ENCODE assay signal across 9 mouse cellular contexts in genomic region chr3:146318520-146318938, GRCm38 (mm10).
DNase-seq lines count a peak whose midpoint lies in the region; ATAC-seq and TF ChIP-seq lines count a peak whose summit lies in the region.
"Had no signal": no experiment of that assay in that cellular context is flagged by ENCODE, and none has a peak within 500 bp of the region (broad histone marks: within the 10 kb centered on the region; RNA-seq: fewer than 3 reads in every experiment).

No protein-coding gene starts in this region.

- WGBS in heart, embryonic 10.5 days, result 71% methylated on average over 16 of the region's 16 CpGs
- WGBS in embryonic facial prominence, embryonic 15.5 days, result 34% methylated on average over 16 of the region's 16 CpGs
- WGBS in limb, embryonic 10.5 days, result 37% methylated on average over 16 of the region's 16 CpGs
- 46% methylated on average over 16 of the region's 16 CpGs for WGBS in neural tube, embryonic 13.5 days
- WGBS in liver, postnatal 0 days (ENCODE audit: insufficient replicate concordance), result 81% methylated on average over 16 of the region's 16 CpGs

- DNase-seq in heart, embryonic 10.5 days (ENCODE audit: low spot score), result no peak
- no peak for DNase-seq in heart, postnatal 10 days
- DNase-seq in limb, embryonic 10.5 days (ENCODE audit: low spot score), result peak; percentile 54
- no peak for DNase-seq in adrenal gland, adult 8-10 months
- no peak for DNase-seq in liver, postnatal 0 days
- DNase-seq in gastrocnemius, postnatal 25 days, result no peak

- ATAC-seq in embryonic facial prominence, embryonic 15.5 days (ENCODE audit: insufficient number of reproducible peaks, low FRiP score, low TSS enrichment, low read depth), result no peak
- ATAC-seq in neural tube, embryonic 13.5 days (ENCODE audit: low read depth), result peak; percentile 34; the same call in 1 of the 2 replicates
- no peak for ATAC-seq in liver, postnatal 0 days

- no peaks in the 10 kb centered on the region for H3K27me3 ChIP-seq in heart, embryonic 10.5 days (ENCODE audit: insufficient read depth, poor library complexity, severe bottlenecking)
- no peaks in the 10 kb centered on the region for H3K27me3 ChIP-seq in embryonic facial prominence, embryonic 15.5 days
- no peaks in the 10 kb centered on the region for H3K27me3 ChIP-seq in limb, embryonic 10.5 days (ENCODE audit: low read depth, poor library complexity, severe bottlenecking)
- peaks cover 13% of the 10 kb centered on the region; the same call in 1 of the 2 replicates for H3K27me3 ChIP-seq in neural tube, embryonic 13.5 days
- H3K27me3 ChIP-seq in liver, postnatal 0 days (ENCODE audit: insufficient read depth, low read length), result no peaks in the 10 kb centered on the region

- no peak overlapping the region for H3K4me3 ChIP-seq in heart, embryonic 10.5 days
- no peak overlapping the region for H3K4me3 ChIP-seq in embryonic facial prominence, embryonic 15.5 days (replicated peaks)
- H3K4me3 ChIP-seq in limb, embryonic 10.5 days, result peak overlapping the region; percentile 8
- no peak overlapping the region for H3K4me3 ChIP-seq in neural tube, embryonic 13.5 days
- H3K4me3 ChIP-seq in liver, postnatal 0 days (ENCODE audit: low read depth, low read length), result no peak overlapping the region

- peaks cover 21% of the 10 kb centered on the region for H3K4me1 ChIP-seq in heart, embryonic 10.5 days
- H3K4me1 ChIP-seq in embryonic facial prominence, embryonic 15.5 days, result peaks cover 9% of the 10 kb centered on the region
- peaks cover 23% of the 10 kb centered on the region for H3K4me1 ChIP-seq in limb, embryonic 10.5 days
- H3K4me1 ChIP-seq in neural tube, embryonic 13.5 days (replicated peaks), result peaks cover 22% of the 10 kb centered on the region
- no peaks in the 10 kb centered on the region for H3K4me1 ChIP-seq in liver, postnatal 0 days (ENCODE audit: insufficient read depth)

- no peak overlapping the region for H3K9ac ChIP-seq in embryonic facial prominence, embryonic 15.5 days
- H3K9ac ChIP-seq in neural tube, embryonic 13.5 days, result peak overlapping the region; percentile 49
- no peak overlapping the region for H3K9ac ChIP-seq in liver, postnatal 0 days (replicated peaks)
- H3K9ac ChIP-seq: liver, embryonic 14.5 days had no signal

- TF ChIP-seq CTCF in liver, postnatal 0 days (IDR thresholded peaks at IDR 0.05; ENCODE audit: low read depth), result no peak

- TF ChIP-seq EP300 in liver, postnatal 0 days (IDR thresholded peaks at IDR 0.05; ENCODE audit: low read depth), result no peak

- no peaks in the 10 kb centered on the region for H3K36me3 ChIP-seq in heart, embryonic 10.5 days
- no peaks in the 10 kb centered on the region for H3K36me3 ChIP-seq in embryonic facial prominence, embryonic 15.5 days
- no peaks in the 10 kb centered on the region for H3K36me3 ChIP-seq in limb, embryonic 10.5 days
- no peaks in the 10 kb centered on the region for H3K36me3 ChIP-seq in neural tube, embryonic 13.5 days
- no peaks in the 10 kb centered on the region for H3K36me3 ChIP-seq in liver, postnatal 0 days (replicated peaks; ENCODE audit: insufficient read depth, low read length)

- H3K9me3 ChIP-seq in heart, embryonic 10.5 days, result no peaks in the 10 kb centered on the region
- H3K9me3 ChIP-seq in embryonic facial prominence, embryonic 15.5 days (replicated peaks), result no peaks in the 10 kb centered on the region
- H3K9me3 ChIP-seq in limb, embryonic 10.5 days (replicated peaks), result no peaks in the 10 kb centered on the region
- H3K9me3 ChIP-seq in neural tube, embryonic 13.5 days, result no peaks in the 10 kb centered on the region
- H3K9me3 ChIP-seq in liver, postnatal 0 days (ENCODE audit: low read length), result no peaks in the 10 kb centered on the region

- intact Hi-C loops in heart, postnatal 10 days (cut with DNase I), result no loop called here

- H3K27ac ChIP-seq in heart, embryonic 10.5 days, result peak overlapping the region; percentile 79; the same call in 1 of the 2 replicates
- H3K27ac ChIP-seq in embryonic facial prominence, embryonic 15.5 days (replicated peaks), result no peak overlapping the region
- H3K27ac ChIP-seq in limb, embryonic 10.5 days, result peak overlapping the region; percentile 68
- H3K27ac ChIP-seq in neural tube, embryonic 13.5 days (replicated peaks), result peak overlapping the region; percentile 68
- no peak overlapping the region for H3K27ac ChIP-seq in liver, postnatal 0 days (ENCODE audit: low read depth)
- H3K27ac ChIP-seq: liver, embryonic 14.5 days had no signal

- H3K4me2 ChIP-seq in embryonic facial prominence, embryonic 15.5 days (replicated peaks), result peak overlapping the region; percentile 26
- H3K4me2 ChIP-seq in neural tube, embryonic 13.5 days, result peak overlapping the region; percentile 39
- no peak overlapping the region for H3K4me2 ChIP-seq in liver, postnatal 0 days (ENCODE audit: low read depth, low read length)

Comparison
In these comparisons a context has a peak if more than half of its experiments do, and no peak if none do; other contexts are left out.
1. H3K27ac ChIP-seq: peak in heart, embryonic 10.5 days (single experiment), limb, embryonic 10.5 days (single experiment) and neural tube, embryonic 13.5 days (single experiment); none in embryonic facial prominence, embryonic 15.5 days (single experiment) and liver, postnatal 0 days (single experiment).